Mouse (Mus musculus) intestine, embryonic 14.5 days (tissue): ENCODE results near the gene Tlx3. TPM values are rescaled to one million over a fixed set of nuclear protein-coding genes. Genes with fewer than 3 reads are reported as not detected.

Experiments
- ATAC-seq: fragments of 200-750 bp; cut with Nextera tagmentation; replicated peaks from 2 replicates; pipeline ENCODE4 v1.8.0; 2017; ENCODE audit warnings: low read depth, moderate number of reproducible peaks, moderate TSS enrichment, moderate library complexity; ENCODE audit not compliant: low FRiP score, low TSS enrichment
- DNase-seq: peaks from one replicate; pipeline ENCODE4 v3.0.0-alpha.2; 2018; ENCODE audit warnings: low spot score
- H3K27ac ChIP-seq: fragments of 300-500 bp; sonication (generic); 2 replicates; pipeline ENCODE4 v1.5.1; 2014; ENCODE audit warnings: low read depth, mild to moderate bottlenecking, control low read depth
- H3K27me3 ChIP-seq: fragments of 300-500 bp; sonication (generic); replicated peaks from 2 replicates; pipeline ENCODE4 v1.6.1; 2014; ENCODE audit warnings: low read length, control low read depth; ENCODE audit not compliant: control insufficient read depth, insufficient read depth
- H3K36me3 ChIP-seq: fragments of 300-500 bp; sonication (generic); 2 replicates; pipeline ENCODE4 v1.6.1; 2014; ENCODE audit warnings: low read length, control low read depth; ENCODE audit not compliant: control insufficient read depth, insufficient read depth
- H3K4me1 ChIP-seq: fragments of 300-500 bp; sonication (generic); replicated peaks from 2 replicates; pipeline ENCODE4 v1.6.1; 2014; ENCODE audit warnings: low read length, control low read depth, mixed read lengths; ENCODE audit not compliant: control insufficient read depth, insufficient read depth
- H3K4me2 ChIP-seq: fragments of 300-500 bp; sonication (generic); 2 replicates; pipeline ENCODE4 v1.6.1; 2014; ENCODE audit warnings: low read length
- H3K4me3 ChIP-seq: fragments of 300-500 bp; sonication (generic); 2 replicates; pipeline ENCODE4 v1.5.1; 2014; ENCODE audit warnings: low read depth, low read length, control low read depth, mixed read lengths
- H3K9ac ChIP-seq: fragments of 300-500 bp; sonication (generic); 2 replicates; pipeline ENCODE4 v1.6.1; 2014; ENCODE audit warnings: mild to moderate bottlenecking, low read length
- H3K9me3 ChIP-seq: fragments of 300-500 bp; sonication (generic); 2 replicates; pipeline ENCODE4 v1.6.1; 2016; ENCODE audit warnings: low read length, control low read depth; ENCODE audit not compliant: control insufficient read depth
- WGBS: fragments of 180-500 bp; shearing (Covaris S2); extraction: QIAGEN DNeasy Blood & Tissue Kit; methylation state at CpG from one replicate; pipeline ENCODE4 v1.1.7; 2014; 5-methylcytosine and 5-hydroxymethylcytosine counted together
- polyA plus RNA-seq: library from polyadenylated mRNA; unstranded; fragments of >200 nt; fragmentation: Nextera tagmentation; extraction: Ambion mirVana; gene quantifications from 2 replicates; pipeline ENCODE4 v1.2.1, GENCODE M21; 2014

Tlx3 gene
- polyA plus RNA-seq, 1 experiment from 2014 or later, result 0.19 TPM

- H3K4me1 ChIP-seq, result peaks cover 15% of the 10 kb centered on the region; the same call in 1 of the 2 replicates
- ATAC-seq, result no peak
- H3K9ac ChIP-seq, result no peak overlapping the region
- 0 out of 2 replicates have a peak, but pooled peaks cover 3% of the 10 kb centered on the region for H3K9me3 ChIP-seq
- H3K4me2 ChIP-seq, result peak overlapping the region; percentile 48
- H3K36me3 ChIP-seq, result no peaks in the 10 kb centered on the region
- DNase-seq, result peak; percentile 79
- H3K27me3 ChIP-seq, result peaks cover 100% of the 10 kb centered on the region
- H3K27ac ChIP-seq, result no peak overlapping the region
- H3K4me3 ChIP-seq, result peak overlapping the region; percentile 26
- 1% methylated on average over 45 of the region's 45 CpGs for WGBS
Measured at GRCm38 (mm10) chr11:33199906-33200763, 3.3 kb downstream of the Tlx3 start.

DNA sequence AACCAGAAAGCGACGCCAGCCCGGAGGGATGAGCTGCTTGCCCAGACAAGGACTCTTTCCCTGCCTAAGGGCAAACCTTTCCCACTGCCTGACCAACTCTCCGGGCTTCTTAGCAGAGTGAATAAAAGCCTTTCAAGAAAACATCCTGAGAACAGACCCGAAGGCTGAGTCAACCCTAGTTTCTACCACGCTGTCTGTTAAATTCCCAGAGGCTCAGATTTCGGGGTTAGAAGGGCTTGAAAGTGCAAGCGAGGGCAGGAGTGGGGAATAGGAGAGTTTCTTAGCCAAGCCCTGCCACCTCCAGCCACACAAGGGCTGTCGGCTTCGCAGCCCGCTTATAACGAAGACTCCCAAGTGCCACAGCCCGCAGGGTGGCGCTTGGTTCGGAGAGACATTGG, 4.3 kb downstream of the Tlx3 start:
- H3K4me2 ChIP-seq, result no peak overlapping the region

DNA sequence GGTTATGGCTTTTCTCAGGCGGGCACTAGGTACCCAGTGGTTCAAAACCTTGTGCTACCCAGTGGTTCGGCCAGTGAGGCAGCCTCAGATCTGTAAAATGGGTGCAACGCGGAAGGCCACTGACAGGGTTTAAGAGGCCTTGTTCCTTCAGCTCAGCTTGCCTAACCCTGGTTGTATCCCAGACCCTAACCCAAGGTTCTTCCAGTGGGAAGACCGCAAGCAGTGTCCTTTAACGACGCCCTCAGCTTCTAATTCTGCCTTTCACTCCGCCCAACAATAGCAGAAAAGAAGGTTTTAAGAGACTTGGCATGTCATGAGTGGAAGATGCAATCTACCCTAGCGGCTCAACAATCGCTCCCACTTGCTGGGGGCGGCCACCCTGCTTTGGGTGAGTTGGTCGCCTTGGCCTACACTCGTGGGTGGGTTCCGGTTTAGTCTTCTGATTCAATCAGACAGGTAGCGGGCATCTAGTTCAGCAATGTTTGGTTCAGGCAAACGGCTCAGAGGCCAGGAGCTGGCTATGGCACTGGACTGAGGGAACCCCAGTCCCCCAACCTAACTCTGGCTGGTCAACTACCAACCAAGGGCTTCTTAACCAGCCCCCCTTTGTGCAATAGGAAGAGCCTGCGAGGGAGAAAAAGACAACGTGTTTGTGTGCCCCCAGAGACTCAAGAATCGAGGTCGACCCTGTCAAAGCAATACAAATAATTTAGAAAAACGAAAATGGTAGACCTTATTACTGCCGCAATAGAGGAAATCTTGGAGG, 4.9 kb downstream of the Tlx3 start:
- Histone ChIP-seq H3K9me3 (0 out of 2 replicates have a peak, but pooled peaks cover 3% of the 10 kb centered on the region), H3K27me3 (peaks cover 96% of the 10 kb centered on the region), H3K4me1 (peaks cover 11% of the 10 kb centered on the region; the same call in 1 of the 2 replicates), H3K4me2 (no peak overlapping the region), H3K4me3 (no peak overlapping the region), H3K27ac (no peak overlapping the region), H3K9ac (no peak overlapping the region), H3K36me3 (no peaks in the 10 kb centered on the region)
- 20% methylated on average over 22 of the region's 22 CpGs for whole genome bisulfite sequencing
- DNase-seq, result peak; percentile 63
- ATAC-seq, result no peak

More for the DNA sequence above, 4.3 kb downstream of the Tlx3 start:
- Histone ChIP-seq H3K27me3 (peaks cover 96% of the 10 kb centered on the region), H3K9ac (no peak overlapping the region), H3K4me3 (no peak overlapping the region), H3K4me1 (peaks cover 15% of the 10 kb centered on the region; the same call in 1 of the 2 replicates), H3K27ac (no peak overlapping the region), H3K36me3 (no peaks in the 10 kb centered on the region), H3K9me3 (0 out of 2 replicates have a peak, but pooled peaks cover 3% of the 10 kb centered on the region)
- WGBS, result 4% methylated on average over 15 of the region's 15 CpGs
- ATAC-seq (no peak), DNase-seq (peak; percentile 77)

DNA sequence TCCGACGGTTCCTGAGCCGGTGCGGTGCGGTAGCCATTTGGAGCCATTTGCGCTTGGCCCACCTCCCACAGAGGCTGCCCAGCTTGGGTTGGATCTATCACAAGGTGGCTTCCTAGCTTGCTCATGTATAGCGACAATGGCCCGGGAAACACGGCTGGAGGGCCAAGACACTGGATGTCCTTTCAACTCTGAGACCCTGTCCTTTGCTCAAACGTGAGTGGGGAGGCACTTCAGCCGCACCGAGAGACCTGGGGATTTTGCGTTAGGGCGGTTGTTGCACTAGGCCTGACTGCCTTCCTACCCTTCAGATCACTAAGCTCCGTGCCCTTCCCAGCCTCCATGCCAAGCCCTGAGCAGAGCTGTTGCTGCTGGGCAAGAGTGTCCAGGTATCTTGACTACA, 5.7 kb downstream of the Tlx3 start:
- Histone ChIP-seq H3K9me3 (0 out of 2 replicates have a peak, but pooled peaks cover 3% of the 10 kb centered on the region), H3K9ac (no peak overlapping the region), H3K4me2 (no peak overlapping the region), H3K36me3 (no peaks in the 10 kb centered on the region), H3K27me3 (peaks cover 96% of the 10 kb centered on the region), H3K4me1 (peaks cover 11% of the 10 kb centered on the region; the same call in 1 of the 2 replicates), H3K4me3 (no peak overlapping the region), H3K27ac (no peak overlapping the region)
- 21% methylated on average over 15 of the region's 15 CpGs for WGBS
- no peak for ATAC-seq
- DNase-seq, result no peak

GRCm38 (mm10) chr11:33197133-33197514, 6.3 kb downstream of the Tlx3 start:
- Histone ChIP-seq H3K4me2 (no peak overlapping the region), H3K27ac (no peak overlapping the region), H3K9ac (no peak overlapping the region), H3K36me3 (no peaks in the 10 kb centered on the region), H3K4me3 (no peak overlapping the region), H3K9me3 (0 out of 2 replicates have a peak, but pooled peaks cover 3% of the 10 kb centered on the region), H3K4me1 (peaks cover 11% of the 10 kb centered on the region; the same call in 1 of the 2 replicates), H3K27me3 (peaks cover 96% of the 10 kb centered on the region)
- no peak for DNase-seq
- no peak for ATAC-seq
- WGBS, result 30% methylated on average over 13 of the region's 13 CpGs

GRCm38 (mm10) chr11:33196447-33197132, 6.8 kb downstream of the Tlx3 start:
- no peak overlapping the region for H3K4me2 ChIP-seq
- peaks cover 11% of the 10 kb centered on the region; the same call in 1 of the 2 replicates for H3K4me1 ChIP-seq
- no peak overlapping the region for H3K9ac ChIP-seq
- no peak overlapping the region for H3K27ac ChIP-seq
- H3K4me3 ChIP-seq, result no peak overlapping the region
- DNase-seq, result peak; percentile 65
- no peaks in the 10 kb centered on the region for H3K36me3 ChIP-seq
- peaks cover 96% of the 10 kb centered on the region for H3K27me3 ChIP-seq
- H3K9me3 ChIP-seq, result 0 out of 2 replicates have a peak, but pooled peaks cover 3% of the 10 kb centered on the region
- 8% methylated on average over 24 of the region's 24 CpGs for WGBS
- ATAC-seq, result no peak

DNA sequence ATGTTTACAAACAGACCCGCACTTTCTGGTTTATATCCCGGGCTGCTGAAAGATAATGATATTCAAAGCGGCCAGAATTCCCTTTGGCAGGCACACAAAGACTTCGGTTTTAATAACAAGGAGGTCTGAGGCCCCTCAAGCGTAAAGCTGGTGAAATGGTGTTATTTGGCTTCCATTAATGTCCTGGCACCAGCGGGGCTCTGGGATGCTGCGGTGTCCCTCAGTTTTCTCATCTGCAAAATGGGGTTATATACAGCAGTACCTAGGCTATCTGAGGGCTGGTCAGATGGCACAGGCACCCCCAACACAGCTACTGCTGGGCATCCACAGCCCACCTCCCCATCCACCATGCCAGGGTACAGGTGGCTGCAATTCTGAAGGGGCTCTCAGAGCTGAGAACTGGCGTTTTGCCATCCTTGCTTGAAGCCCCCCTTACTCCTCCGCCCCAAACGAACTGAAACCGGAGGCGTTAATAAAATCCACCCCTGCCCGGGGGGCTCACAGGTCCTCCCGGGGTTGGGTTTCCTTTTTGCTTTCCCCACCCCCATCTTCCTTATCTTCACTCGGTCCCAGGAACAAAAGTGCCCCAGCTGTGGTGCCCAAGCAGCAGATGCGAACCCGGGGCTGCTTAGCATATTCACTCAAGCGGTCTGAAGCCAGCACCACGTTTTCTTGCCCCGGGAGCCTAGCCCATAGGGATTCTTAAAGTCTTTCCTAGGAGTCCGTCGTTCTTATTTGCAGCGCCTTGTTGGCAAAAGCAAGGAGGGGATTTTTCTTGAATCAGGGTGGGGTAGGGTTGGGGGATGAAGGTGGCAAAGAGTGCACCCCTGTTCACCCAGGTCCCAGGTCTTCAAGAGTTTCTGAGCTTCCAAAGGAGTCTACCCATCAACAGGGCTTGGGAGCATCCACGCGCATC, 7.6 kb downstream of the Tlx3 start:
- no peak for ATAC-seq
- 7% methylated on average over 25 of the region's 25 CpGs for WGBS

More for the DNA sequence above, 7.6 kb downstream of the Tlx3 start:
- Histone ChIP-seq H3K36me3 (no peaks in the 10 kb centered on the region), H3K4me2 (no peak overlapping the region), H3K27me3 (peaks cover 96% of the 10 kb centered on the region), H3K9ac (no peak overlapping the region), H3K9me3 (0 out of 2 replicates have a peak, but pooled peaks cover 3% of the 10 kb centered on the region), H3K4me1 (peaks cover 4% of the 10 kb centered on the region; the same call in 1 of the 2 replicates), H3K27ac (no peak overlapping the region), H3K4me3 (no peak overlapping the region)
- no peak for DNase-seq
